Mouse (Mus musculus): Measurements from ENCODE around the gene Ap3d1. TPM values are rescaled to one million over a fixed set of nuclear protein-coding genes. Genes with fewer than 3 reads are reported as not detected.

Ap3d1 gene
- 24.1 and 30.9 TPM in 2 replicates for polyA plus RNA-seq (2015; fragmentation: Nextera tagmentation; extraction: Ambion mirVana)

GRCm38 (mm10) chr10:80742180-80742978, at the start of gene Ap3d1:
Gene Ap3d1, minus strand, starts transcription at chr10:80742264.

GRCm38 (mm10) chr10:80754594-80755290, 12.7 kb upstream of the Ap3d1 start, which contains the start of gene Dot1l:
Gene Dot1l, plus strand, starts transcription at chr10:80755206.

GRCm38 (mm10) chr10:80701721-80702535, 40.1 kb downstream of the Ap3d1 start, which contains the start of the genes Mob3a and Izumo4:
Gene Mob3a, minus strand, starts transcription at chr10:80701977.
Gene Izumo4, plus strand, starts transcription at chr10:80702184.

GRCm38 (mm10) chr10:80677942-80678436, 64.1 kb downstream of the Ap3d1 start, which contains the start of gene Mknk2:
Gene Mknk2, minus strand, starts transcription at chr10:80678112.

Other genes starting within 250 kb of the Ap3d1 start
- gene Onecut3, start 247.4 kb downstream of the Ap3d1 start, polyA plus RNA-seq (2015; fragmentation: Nextera tagmentation; extraction: Ambion mirVana), result not detected in 2 replicates
- gene Atp8b3, start 203.1 kb downstream of the Ap3d1 start, polyA plus RNA-seq (2015; fragmentation: Nextera tagmentation; extraction: Ambion mirVana), result 0.12 and 0.22 TPM in 2 replicates
- 13.4 and 14.4 TPM in 2 replicates for gene Rexo1, start 180.7 kb downstream of the Ap3d1 start, polyA plus RNA-seq (2015; fragmentation: Nextera tagmentation; extraction: Ambion mirVana)
- 16.4 and 16.8 TPM in 2 replicates for gene Klf16, start 164.9 kb downstream of the Ap3d1 start, polyA plus RNA-seq (2015; fragmentation: Nextera tagmentation; extraction: Ambion mirVana)
- gene Abhd17a, start 151.9 kb downstream of the Ap3d1 start, polyA plus RNA-seq (2015; fragmentation: Nextera tagmentation; extraction: Ambion mirVana), result 69.6 and 77.5 TPM in 2 replicates
- gene Scamp4, start 139.4 kb downstream of the Ap3d1 start, polyA plus RNA-seq (2015; fragmentation: Nextera tagmentation; extraction: Ambion mirVana), result 39.0 and 42.3 TPM in 2 replicates
- gene Adat3, start 139.4 kb downstream of the Ap3d1 start, polyA plus RNA-seq (2015; fragmentation: Nextera tagmentation; extraction: Ambion mirVana), result 5.7 and 6.3 TPM in 2 replicates
- gene Gm49322, start 136.2 kb downstream of the Ap3d1 start, polyA plus RNA-seq (2015; fragmentation: Nextera tagmentation; extraction: Ambion mirVana), result 0.82 and 1.6 TPM in 2 replicates
- 67.7 and 75.0 TPM in 2 replicates for gene Csnk1g2, start 119.4 kb downstream of the Ap3d1 start, polyA plus RNA-seq (2015; fragmentation: Nextera tagmentation; extraction: Ambion mirVana)
- 16.3 and 18.7 TPM in 2 replicates for gene Btbd2, start 85.2 kb downstream of the Ap3d1 start, polyA plus RNA-seq (2015; fragmentation: Nextera tagmentation; extraction: Ambion mirVana)
- gene Mknk2, start 64.2 kb downstream of the Ap3d1 start, polyA plus RNA-seq (2015; fragmentation: Nextera tagmentation; extraction: Ambion mirVana), result 108 and 112 TPM in 2 replicates
- gene Mob3a, start 40.3 kb downstream of the Ap3d1 start, polyA plus RNA-seq (2015; fragmentation: Nextera tagmentation; extraction: Ambion mirVana), result 27.5 and 34.4 TPM in 2 replicates
- 12.1 and 16.9 TPM in 2 replicates for gene Izumo4, start 40.1 kb downstream of the Ap3d1 start, polyA plus RNA-seq (2015; fragmentation: Nextera tagmentation; extraction: Ambion mirVana)
- 10.4 and 11.4 TPM in 2 replicates for gene Dot1l, start 12.9 kb upstream of the Ap3d1 start, polyA plus RNA-seq (2015; fragmentation: Nextera tagmentation; extraction: Ambion mirVana)
- 43.1 and 44.2 TPM in 2 replicates for gene Sf3a2, start 55.9 kb upstream of the Ap3d1 start, polyA plus RNA-seq (2015; fragmentation: Nextera tagmentation; extraction: Ambion mirVana)
- 91.0 and 101 TPM in 2 replicates for gene Plekhj1, start 56.4 kb upstream of the Ap3d1 start, polyA plus RNA-seq (2015; fragmentation: Nextera tagmentation; extraction: Ambion mirVana)
- 0.07 TPM in 1 of 2 replicates, not detected in the other for gene Amh, start 63.0 kb upstream of the Ap3d1 start, polyA plus RNA-seq (2015; fragmentation: Nextera tagmentation; extraction: Ambion mirVana)
- gene Jsrp1, start 71.2 kb upstream of the Ap3d1 start, polyA plus RNA-seq (2015; fragmentation: Nextera tagmentation; extraction: Ambion mirVana), result 0.13 and 0.29 TPM in 2 replicates
- gene Oaz1, start 84.4 kb upstream of the Ap3d1 start, polyA plus RNA-seq (2015; fragmentation: Nextera tagmentation; extraction: Ambion mirVana), result 1,694 and 1,746 TPM in 2 replicates
- 0.24 TPM in 1 of 2 replicates, not detected in the other for gene Lingo3, start 101.8 kb upstream of the Ap3d1 start, polyA plus RNA-seq (2015; fragmentation: Nextera tagmentation; extraction: Ambion mirVana)
- 245 and 270 TPM in 2 replicates for gene Lsm7, start 112.9 kb upstream of the Ap3d1 start, polyA plus RNA-seq (2015; fragmentation: Nextera tagmentation; extraction: Ambion mirVana)
- gene Sppl2b, start 113.0 kb upstream of the Ap3d1 start, polyA plus RNA-seq (2015; fragmentation: Nextera tagmentation; extraction: Ambion mirVana), result 70.4 and 75.6 TPM in 2 replicates
- gene Tmprss9, start 129.6 kb upstream of the Ap3d1 start, polyA plus RNA-seq (2015; fragmentation: Nextera tagmentation; extraction: Ambion mirVana), result 0.08 TPM in 1 of 2 replicates, not detected in the other
- 233 and 235 TPM in 2 replicates for gene Timm13, start 158.7 kb upstream of the Ap3d1 start, polyA plus RNA-seq (2015; fragmentation: Nextera tagmentation; extraction: Ambion mirVana)
- gene Lmnb2, start 176.0 kb upstream of the Ap3d1 start, polyA plus RNA-seq (2015; fragmentation: Nextera tagmentation; extraction: Ambion mirVana), result 10.5 and 12.7 TPM in 2 replicates
- gene Gadd45b, start 187.8 kb upstream of the Ap3d1 start, polyA plus RNA-seq (2015; fragmentation: Nextera tagmentation; extraction: Ambion mirVana), result 10.3 and 11.5 TPM in 2 replicates